Mouse (Mus musculus) forebrain, embryonic 11.5 days (tissue): Measurements from ENCODE around the gene Ciapin1. TPM values are rescaled to one million over a fixed set of nuclear protein-coding genes. Genes with fewer than 3 reads are reported as not detected.

ENCODE experiments used
- ATAC-seq: fragments of 200-750 bp; cut with Nextera tagmentation; replicated peaks from 2 replicates; pipeline ENCODE4 v1.8.0; 2017; ENCODE audit warnings: moderate TSS enrichment; ENCODE audit not compliant: low FRiP score
- DNase-seq: peaks from one replicate; pipeline ENCODE4 v3.0.0-alpha.2; 2017; ENCODE audit warnings: low spot score
- H3K27ac ChIP-seq: fragments of 300-500 bp; sonication (generic); 2 replicates; pipeline ENCODE4 v1.5.1; 2014; ENCODE audit warnings: low read depth, low read length
- H3K27me3 ChIP-seq: fragments of 300-500 bp; sonication (generic); 2 replicates; pipeline ENCODE4 v1.6.1; 2014; ENCODE audit warnings: mild to moderate bottlenecking, low read length, mixed read lengths; ENCODE audit not compliant: control insufficient read depth, insufficient read depth
- H3K36me3 ChIP-seq: fragments of 300-500 bp; sonication (generic); 2 replicates; pipeline ENCODE4 v1.6.1; 2014; ENCODE audit warnings: mild to moderate bottlenecking, low read length, moderate library complexity, mixed read lengths; ENCODE audit not compliant: control insufficient read depth, insufficient read depth
- H3K4me1 ChIP-seq: fragments of 300-500 bp; sonication (generic); replicated peaks from 2 replicates; pipeline ENCODE4 v1.6.1; 2014; ENCODE audit warnings: low read length, mixed read lengths; ENCODE audit not compliant: control insufficient read depth, insufficient read depth
- H3K4me2 ChIP-seq: fragments of 300-500 bp; sonication (generic); 2 replicates; pipeline ENCODE4 v1.6.1; 2014; ENCODE audit warnings: low read depth, mild to moderate bottlenecking, low read length, moderate library complexity, mixed read lengths; ENCODE audit not compliant: severe bottlenecking
- H3K4me3 ChIP-seq: fragments of 300-500 bp; sonication (generic); 2 replicates; pipeline ENCODE4 v1.5.1; 2014; ENCODE audit warnings: low read depth, low read length
- H3K9ac ChIP-seq: fragments of 300-500 bp; sonication (generic); 2 replicates; pipeline ENCODE4 v1.6.1; 2014; ENCODE audit warnings: low read length
- H3K9me3 ChIP-seq: fragments of 300-500 bp; sonication (generic); 2 replicates; pipeline ENCODE4 v1.6.1; 2016; ENCODE audit warnings: low read length, mixed read lengths; ENCODE audit not compliant: control insufficient read depth
- WGBS: fragments of 180-500 bp; shearing (Covaris S2); extraction: QIAGEN DNeasy Blood & Tissue Kit; methylation state at CpG from one replicate; pipeline ENCODE4 v1.1.7; 2014; 5-methylcytosine and 5-hydroxymethylcytosine counted together
- polyA plus RNA-seq: library from polyadenylated mRNA; unstranded; fragments of >200 nt; fragmentation: Nextera tagmentation; extraction: Ambion mirVana; gene quantifications from 2 replicates; pipeline ENCODE4 v1.2.1, GENCODE M21; 2014

The Ciapin1 gene
- polyA plus RNA-seq, 1 experiment from 2014 or later, result 144 TPM

GRCm38 (mm10) chr8:94781155-94781837, 56.9 kb downstream of the Ciapin1 start:
- 53% methylated on average over 7 of the region's 7 CpGs for WGBS
- no peak overlapping the region for H3K4me3 ChIP-seq
- no peaks in the 10 kb centered on the region for H3K27me3 ChIP-seq
- no peak overlapping the region for H3K9ac ChIP-seq
- DNase-seq, result no peak
- H3K36me3 ChIP-seq, result no peaks in the 10 kb centered on the region
- H3K4me1 ChIP-seq, result 0 out of 2 replicates have a peak, but pooled peaks cover 2% of the 10 kb centered on the region
- no peak overlapping the region for H3K27ac ChIP-seq
- H3K9me3 ChIP-seq, result no peaks in the 10 kb centered on the region
- no peak for ATAC-seq
- no peak overlapping the region for H3K4me2 ChIP-seq

DNA sequence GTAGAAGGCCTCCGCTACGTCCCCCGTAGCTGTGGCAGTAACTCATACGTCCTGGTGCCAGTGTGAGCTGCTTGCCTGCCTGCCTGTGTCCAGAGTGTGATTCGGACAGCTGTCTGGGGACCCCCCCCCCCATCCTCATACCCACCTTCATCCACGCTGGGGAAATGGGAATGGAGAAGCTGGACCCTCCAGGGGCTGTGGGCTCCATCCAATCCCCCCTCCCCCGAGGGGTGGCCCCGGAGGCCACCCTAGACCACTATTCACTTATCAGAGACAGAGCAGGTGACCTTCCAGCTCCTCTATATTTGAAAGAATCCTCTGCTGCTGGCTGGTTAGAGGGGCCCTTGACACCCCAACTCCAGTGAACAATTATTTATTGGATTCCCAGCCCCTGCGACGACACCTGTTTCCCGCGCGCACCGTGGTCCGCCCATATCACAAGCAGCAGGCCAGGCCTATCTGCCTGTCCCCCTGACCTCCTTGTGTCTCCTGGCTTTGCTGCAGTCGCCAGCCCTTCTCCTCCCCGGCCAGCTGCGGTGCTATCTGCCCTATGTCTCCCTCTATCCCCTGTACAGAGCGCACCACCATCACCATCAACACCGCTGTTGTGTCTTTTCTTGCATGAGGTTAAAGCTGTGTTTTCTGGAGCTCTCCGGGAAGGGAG, 57.5 kb downstream of the Ciapin1 start:
- Histone ChIP-seq H3K4me1 (0 out of 2 replicates have a peak, but pooled peaks cover 2% of the 10 kb centered on the region), H3K27ac (no peak overlapping the region), H3K36me3 (no peaks in the 10 kb centered on the region), H3K9me3 (no peaks in the 10 kb centered on the region), H3K27me3 (no peaks in the 10 kb centered on the region), H3K4me2 (no peak overlapping the region), H3K4me3 (no peak overlapping the region), H3K9ac (no peak overlapping the region)
- ATAC-seq (no peak), DNase-seq (no peak)
- 81% methylated on average over 21 of the region's 21 CpGs for WGBS

DNA sequence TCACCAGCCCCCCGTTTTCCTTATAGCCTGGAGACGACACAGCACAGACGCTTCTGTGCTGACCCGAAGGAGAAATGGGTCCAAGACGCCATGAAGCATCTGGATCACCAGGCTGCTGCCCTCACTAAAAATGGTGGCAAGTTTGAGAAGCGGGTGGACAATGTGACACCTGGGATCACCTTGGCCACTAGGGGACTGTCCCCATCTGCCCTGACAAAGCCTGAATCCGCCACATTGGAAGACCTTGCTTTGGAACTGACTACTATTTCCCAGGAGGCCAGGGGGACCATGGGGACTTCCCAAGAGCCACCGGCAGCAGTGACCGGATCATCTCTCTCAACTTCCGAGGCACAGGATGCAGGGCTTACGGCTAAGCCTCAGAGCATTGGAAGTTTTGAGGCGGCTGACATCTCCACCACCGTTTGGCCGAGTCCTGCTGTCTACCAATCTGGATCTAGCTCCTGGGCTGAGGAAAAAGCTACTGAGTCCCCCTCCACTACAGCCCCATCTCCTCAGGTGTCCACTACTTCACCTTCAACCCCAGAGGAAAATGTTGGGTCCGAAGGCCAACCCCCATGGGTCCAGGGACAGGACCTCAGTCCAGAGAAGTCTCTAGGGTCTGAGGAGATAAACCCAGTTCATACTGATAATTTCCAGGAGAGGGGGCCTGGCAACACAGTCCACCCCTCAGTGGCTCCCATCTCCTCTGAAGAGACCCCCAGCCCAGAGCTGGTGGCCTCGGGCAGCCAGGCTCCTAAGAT, 58.4 kb downstream of the Ciapin1 start:
- Histone ChIP-seq H3K9me3 (no peaks in the 10 kb centered on the region), H3K27me3 (no peaks in the 10 kb centered on the region), H3K4me1 (0 out of 2 replicates have a peak, but pooled peaks cover 2% of the 10 kb centered on the region), H3K27ac (no peak overlapping the region), H3K4me2 (no peak overlapping the region), H3K36me3 (no peaks in the 10 kb centered on the region), H3K9ac (no peak overlapping the region), H3K4me3 (no peak overlapping the region)
- WGBS, result 94% methylated on average over 16 of the region's 16 CpGs
- DNase-seq (no peak), ATAC-seq (no peak)

- 80% methylated on average over 10 of the region's 10 CpGs for whole genome bisulfite sequencing
- H3K4me3 ChIP-seq, result no peak overlapping the region
- H3K9me3 ChIP-seq, result no peaks in the 10 kb centered on the region
- H3K27me3 ChIP-seq, result no peaks in the 10 kb centered on the region
- H3K27ac ChIP-seq, result no peak overlapping the region
- no peaks in the 10 kb centered on the region for H3K36me3 ChIP-seq
- no peak overlapping the region for H3K9ac ChIP-seq
- DNase-seq (no peak), ATAC-seq (no peak)
- no peak overlapping the region for H3K4me2 ChIP-seq
- peaks cover 2% of the 10 kb centered on the region for H3K4me1 ChIP-seq
These were observed 59.1 kb downstream of the Ciapin1 start for GRCm38 (mm10) chr8:94778895-94779533.

GRCm38 (mm10) chr8:94778473-94778872, 59.7 kb downstream of the Ciapin1 start:
- H3K9ac ChIP-seq, result no peak overlapping the region

DNA sequence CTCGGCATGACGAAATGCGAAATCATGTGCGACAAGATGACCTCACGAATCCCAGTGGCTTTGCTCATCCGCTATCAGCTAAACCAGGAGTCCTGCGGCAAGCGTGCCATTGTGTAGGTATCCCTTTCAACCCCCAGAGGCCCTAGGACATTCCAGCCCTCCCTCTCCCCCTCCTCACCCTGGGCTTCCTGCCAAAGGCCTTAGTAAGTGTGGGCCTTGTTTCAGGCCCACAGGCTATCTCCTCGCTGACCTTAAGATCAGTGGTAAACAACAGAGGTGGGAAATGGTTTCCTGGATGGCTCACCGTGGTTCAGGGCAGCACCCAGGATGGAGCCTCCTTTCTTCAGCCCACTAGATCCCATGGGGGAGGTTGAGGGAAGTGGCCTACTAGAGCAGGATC, 60.1 kb downstream of the Ciapin1 start:
- Histone ChIP-seq H3K9me3 (no peaks in the 10 kb centered on the region), H3K36me3 (no peaks in the 10 kb centered on the region), H3K4me1 (peaks cover 10% of the 10 kb centered on the region), H3K27ac (no peak overlapping the region), H3K9ac (no peak overlapping the region), H3K4me3 (no peak overlapping the region), H3K4me2 (no peak overlapping the region), H3K27me3 (no peaks in the 10 kb centered on the region; the same call in 1 of the 2 replicates)
- no peak for ATAC-seq
- DNase-seq, result no peak
- WGBS, result 81% methylated on average over 10 of the region's 10 CpGs

More at GRCm38 (mm10) chr8:94778473-94778872, 59.7 kb downstream of the Ciapin1 start:
- Histone ChIP-seq H3K36me3 (no peaks in the 10 kb centered on the region), H3K9me3 (no peaks in the 10 kb centered on the region), H3K27me3 (no peaks in the 10 kb centered on the region), H3K4me2 (no peak overlapping the region), H3K4me1 (peaks cover 8% of the 10 kb centered on the region), H3K4me3 (no peak overlapping the region), H3K27ac (no peak overlapping the region)
- ATAC-seq (no peak), DNase-seq (no peak)
- WGBS, result 70% methylated on average over 5 of the region's 5 CpGs

GRCm38 (mm10) chr8:94776346-94776745, 61.8 kb downstream of the Ciapin1 start:
- no peak for ATAC-seq
- H3K27me3 ChIP-seq, result peaks cover under 1% of the 10 kb centered on the region
- H3K4me1 ChIP-seq, result peaks cover 21% of the 10 kb centered on the region

DNA sequence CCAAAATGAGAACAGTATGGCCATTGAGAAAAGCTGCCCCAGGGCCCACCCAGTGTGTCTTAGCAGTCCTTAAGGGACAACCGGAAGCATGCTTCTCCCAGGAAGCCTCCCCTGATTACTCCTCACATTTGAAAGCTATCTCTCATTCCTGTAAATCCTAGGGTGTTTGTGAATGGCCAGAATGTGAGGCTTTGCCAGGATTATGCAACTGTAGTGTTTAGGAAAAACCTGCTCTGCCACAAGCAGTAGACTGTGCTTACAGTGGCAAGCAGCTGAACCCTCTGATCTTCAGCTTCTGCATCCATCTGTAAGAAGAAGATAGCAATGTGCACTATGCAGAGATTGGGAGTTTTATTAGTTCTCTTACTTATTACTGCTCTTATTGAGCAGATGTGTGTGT, 63.6 kb downstream of the Ciapin1 start:
- H3K27me3 ChIP-seq, result peaks cover 2% of the 10 kb centered on the region
- 95% methylated on average over 1 of the region's 1 CpGs for WGBS
- no peak for ATAC-seq

More at GRCm38 (mm10) chr8:94776346-94776745, 61.8 kb downstream of the Ciapin1 start:
- Histone ChIP-seq H3K9me3 (no peaks in the 10 kb centered on the region), H3K9ac (no peak overlapping the region), H3K4me2 (no peak overlapping the region), H3K4me3 (no peak overlapping the region), H3K27ac (no peak overlapping the region), H3K36me3 (no peaks in the 10 kb centered on the region)
- 92% methylated on average over 2 of the region's 2 CpGs for WGBS
- DNase-seq, result no peak

More for the DNA sequence above, 63.6 kb downstream of the Ciapin1 start:
- H3K4me2 ChIP-seq, result no peak overlapping the region
- H3K9me3 ChIP-seq, result no peaks in the 10 kb centered on the region
- H3K36me3 ChIP-seq, result no peaks in the 10 kb centered on the region
- H3K4me3 ChIP-seq, result no peak overlapping the region
- no peak overlapping the region for H3K27ac ChIP-seq
- H3K9ac ChIP-seq, result no peak overlapping the region
- no peak for DNase-seq
- peaks cover 24% of the 10 kb centered on the region for H3K4me1 ChIP-seq
